ENCODE assay signal across 7 mouse cellular contexts in the genomic region with DNA sequence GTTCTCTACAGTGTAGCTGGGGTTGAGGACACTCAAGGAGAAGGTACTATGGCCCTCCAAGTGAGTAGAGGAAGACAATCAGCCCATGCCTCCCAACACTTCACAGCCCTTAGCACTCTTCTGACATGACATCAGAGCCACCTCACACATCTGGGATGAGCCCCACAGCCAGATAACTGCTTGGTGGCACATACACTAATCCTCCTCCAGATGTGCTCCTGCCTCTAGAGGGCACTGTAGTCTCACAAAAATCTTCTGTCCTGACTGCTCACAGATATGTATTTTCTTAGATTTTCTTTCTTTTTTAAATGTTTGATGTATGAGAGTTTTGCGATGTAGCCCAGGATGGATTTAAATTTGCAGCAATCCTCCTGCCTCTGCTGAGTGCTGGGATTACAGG. TPM values are rescaled to one million over a fixed set of nuclear protein-coding genes. Genes with fewer than 3 reads are reported as not detected.
DNase-seq lines count a peak whose midpoint lies in the region; ATAC-seq and TF ChIP-seq lines count a peak whose summit lies in the region.

No protein-coding gene starts in this region.

- no peaks in the 10 kb centered on the region for H3K9me3 ChIP-seq in lung, embryonic 14.5 days (ENCODE audit: low read depth, low read length)

- TF ChIP-seq POLR2A in bone marrow macrophage, adult 2 months (IDR thresholded peaks at IDR 0.05; ENCODE audit: borderline replicate concordance, low read depth, low read length): no peak

- 97% methylated on average over 1 of the region's 1 CpGs for WGBS in lung, embryonic 14.5 days

- no peak overlapping the region for H3K4me3 ChIP-seq in bone marrow macrophage, adult 2 months (ENCODE audit: insufficient read depth, low read length)
- no peak overlapping the region for H3K4me3 ChIP-seq in lung, embryonic 14.5 days (ENCODE audit: low read depth, low read length)

- H3K9ac ChIP-seq in lung, embryonic 14.5 days: no peak overlapping the region

- H3K36me3 ChIP-seq in lung, embryonic 14.5 days (ENCODE audit: insufficient read depth): peaks cover 89% of the 10 kb centered on the region
- H3K36me3 ChIP-seq in splenic B cell, adult 2 months (ENCODE audit: control insufficient read depth, insufficient read depth, low read length, poor library complexity, severe bottlenecking): peaks cover 17% of the 10 kb centered on the region

- peak; percentile 48 for TF ChIP-seq CTCF in bone marrow macrophage, adult 2 months (IDR thresholded peaks at IDR 0.05; ENCODE audit: low read depth, low read length)
- peak; percentile 56 for TF ChIP-seq CTCF in lung, embryonic 14.5 days (IDR thresholded peaks at IDR 0.05; ENCODE audit: low read depth)

- no peak overlapping the region for H3K4me2 ChIP-seq in lung, embryonic 14.5 days

- H3K27ac ChIP-seq in bone marrow macrophage, adult 2 months (ENCODE audit: insufficient read depth, low read depth, low read length): no peak overlapping the region
- H3K27ac ChIP-seq in lung, embryonic 14.5 days (ENCODE audit: low read depth): no peak overlapping the region

- peak; percentile 53 to 64; a peak in 3 of 4 replicates for ATAC-seq in hematopoietic stem cell, adult 5-6 weeks (replicated peaks in 1 of 2; ENCODE audit: insufficient read depth in 1 of 2, low FRiP score in 2 of 2, low TSS enrichment in 1 of 2, low read depth in 1 of 2, poor library complexity in 2 of 2, severe bottlenecking in 2 of 2)
- ATAC-seq in lung, embryonic 14.5 days (ENCODE audit: insufficient read depth): peak; percentile 44; the same call in 1 of the 2 replicates

- H3K27me3 ChIP-seq in lung, embryonic 14.5 days (ENCODE audit: insufficient read depth, low read length): no peaks in the 10 kb centered on the region
- no peaks in the 10 kb centered on the region for H3K27me3 ChIP-seq in splenic B cell, adult 2 months (ENCODE audit: control insufficient read depth, insufficient read depth, low read length, poor library complexity, severe bottlenecking)

- DNase-seq in left cerebral cortex, adult 18-20 months (ENCODE audit: low spot score in 2 of 2): peak; percentile 29 to 66
- no peak for DNase-seq in left cerebral cortex, adult 8-10 months (ENCODE audit: low spot score in 2 of 2)
- peak; percentile 28 for DNase-seq in MEL-GATA-1-ER (ENCODE audit: extremely low read depth, low read depth)
- peak; percentile 63 for DNase-seq in lung, embryonic 14.5 days
- peak; percentile 84 for DNase-seq in splenic B cell, adult 2 months (ENCODE audit: low read depth, low spot score)

- no peaks in the 10 kb centered on the region for H3K4me1 ChIP-seq in bone marrow macrophage, adult 2 months (ENCODE audit: control insufficient read depth, insufficient read depth, low read length)
- H3K4me1 ChIP-seq in lung, embryonic 14.5 days (ENCODE audit: insufficient read depth): no peaks in the 10 kb centered on the region

RNA-seq across cellular contexts. Expression of gene Sae1, which starts 11.1 kb away (rescaled TPM):
- 100 to 1,000 TPM; 114 to 119 TPM for total RNA-seq in left cerebral cortex, adult 18-20 months (2021)
- total RNA-seq in left cerebral cortex, adult 8-10 months (2022): 100 to 1,000 TPM in 3 of 4 experiments, 10 to 100 TPM in 1; 92.2 to 108 (median 105) TPM
- polyA plus RNA-seq in bone marrow macrophage, adult 2 months (2012; ENCODE audit: insufficient read depth, insufficient read length, missing spikeins): 57.2 and 59.3 TPM in 2 replicates
- total RNA-seq in hematopoietic stem cell, adult 5-6 weeks (2017): 316 and 403 TPM in 2 replicates
- polyA plus RNA-seq in lung, embryonic 14.5 days (2014; fragmentation: Nextera tagmentation; extraction: Ambion mirVana): 356 and 365 TPM in 2 replicates

RNA-seq across cellular contexts. Expression of gene Zc3h4, which starts 24.2 kb away (rescaled TPM):
- total RNA-seq in left cerebral cortex, adult 18-20 months (2021): 10 to 100 TPM; 52.7 to 60.7 TPM
- total RNA-seq in left cerebral cortex, adult 8-10 months (2022): 10 to 100 TPM; 48.3 to 56.6 (median 52.4) TPM
- 30.4 and 31.9 TPM in 2 replicates for polyA plus RNA-seq in bone marrow macrophage, adult 2 months (2012; ENCODE audit: insufficient read depth, insufficient read length, missing spikeins)
- 38.8 and 53.3 TPM in 2 replicates for total RNA-seq in hematopoietic stem cell, adult 5-6 weeks (2017)
- polyA plus RNA-seq in lung, embryonic 14.5 days (2014; fragmentation: Nextera tagmentation; extraction: Ambion mirVana): 18.7 and 19.0 TPM in 2 replicates

Comparison
In these comparisons a context has a peak if more than half of its experiments do, and no peak if none do; other contexts are left out.
1. DNase-seq: peak in left cerebral cortex, adult 18-20 months (2 of 2), MEL-GATA-1-ER (single experiment), lung, embryonic 14.5 days (single experiment) and splenic B cell, adult 2 months (single experiment); none in left cerebral cortex, adult 8-10 months (0 of 2).